ENCODE assay signal across 24 mouse cellular contexts in the genomic region with DNA sequence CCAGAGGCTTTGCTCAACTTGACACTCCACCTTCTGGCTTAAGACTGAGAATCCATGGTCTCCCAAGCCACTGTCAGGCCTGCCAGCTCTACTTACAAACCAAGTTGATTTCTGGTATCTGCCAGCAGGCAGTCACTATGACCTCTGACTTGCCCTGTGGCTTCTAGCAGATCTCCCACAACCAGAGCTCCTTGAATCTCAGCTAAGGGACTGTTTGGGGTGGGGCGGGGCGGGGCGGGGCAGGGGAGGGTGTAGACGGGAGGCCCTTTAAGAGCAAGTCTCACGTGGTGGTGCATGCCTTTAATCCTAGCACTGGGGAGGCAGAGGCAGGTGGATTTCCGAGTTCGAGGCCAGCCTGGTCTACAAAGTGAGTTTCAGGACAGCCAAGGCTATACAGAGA. TPM values are rescaled to one million over a fixed set of nuclear protein-coding genes. Genes with fewer than 3 reads are reported as not detected.
"Had no signal": no experiment of that assay in that cellular context is flagged by ENCODE, and none has a peak within 500 bp of the region (broad histone marks: within the 10 kb centered on the region; RNA-seq: fewer than 3 reads in every experiment).

No protein-coding gene starts in this region.

- H3K27ac ChIP-seq: kidney, embryonic 15.5 days; left cerebral cortex, adult 2 months; limb, embryonic 12.5 days; limb, embryonic 15.5 days; macrophage; midbrain, embryonic 12.5 days; neural tube, embryonic 13.5 days; stomach, embryonic 15.5 days had no signal

- H3K27me3 ChIP-seq: kidney, embryonic 15.5 days; limb, embryonic 12.5 days; limb, embryonic 15.5 days; midbrain, embryonic 12.5 days; neural tube, embryonic 13.5 days; stomach, embryonic 15.5 days had no signal

- H3K9me3 ChIP-seq: kidney, embryonic 15.5 days; limb, embryonic 12.5 days; limb, embryonic 15.5 days; midbrain, embryonic 12.5 days; neural tube, embryonic 13.5 days; stomach, embryonic 15.5 days had no signal

- DNase-seq: kidney, adult 8-10 months; kidney, postnatal 10 days; kidney, postnatal 36 days; layer of hippocampus, postnatal 36 days; left cerebral cortex, postnatal 4 days; lung, adult 2 months; right cerebral cortex, postnatal 25 days; spleen, adult 18-20 months; thymus, adult 2 months; thymus, postnatal 14 days; thymus, postnatal 4 days had no signal

- H3K4me3 ChIP-seq: kidney, embryonic 15.5 days; left cerebral cortex, adult 2 months; limb, embryonic 12.5 days; limb, embryonic 15.5 days; midbrain, embryonic 12.5 days; myocyte; neural tube, embryonic 13.5 days; stomach, embryonic 15.5 days had no signal

- ATAC-seq: midbrain, embryonic 16.5 days had no signal

- H3K36me3 ChIP-seq: kidney, embryonic 15.5 days; limb, embryonic 12.5 days; limb, embryonic 15.5 days; midbrain, embryonic 12.5 days; neural tube, embryonic 13.5 days; stomach, embryonic 15.5 days had no signal

- H3K9ac ChIP-seq: kidney, embryonic 15.5 days; limb, embryonic 12.5 days; limb, embryonic 15.5 days; midbrain, embryonic 12.5 days; neural tube, embryonic 13.5 days; stomach, embryonic 15.5 days had no signal

- H3K4me1 ChIP-seq: kidney, embryonic 15.5 days; limb, embryonic 12.5 days; limb, embryonic 15.5 days; midbrain, embryonic 12.5 days; neural tube, embryonic 13.5 days; stomach, embryonic 15.5 days had no signal

- H3K4me2 ChIP-seq: kidney, embryonic 15.5 days; limb, embryonic 12.5 days; limb, embryonic 15.5 days; liver, embryonic 11.5 days; midbrain, embryonic 12.5 days; neural tube, embryonic 13.5 days; stomach, embryonic 15.5 days had no signal

RNA-seq across cellular contexts. Expression of a gene that starts 9.6 kb away (rescaled TPM):
- polyA plus RNA-seq: kidney, embryonic 15.5 days; limb, embryonic 12.5 days; limb, embryonic 15.5 days; liver, embryonic 11.5 days; liver, embryonic 16.5 days; lung, adult 2 months; lung, embryonic 16.5 days; macrophage; midbrain, embryonic 12.5 days; midbrain, embryonic 16.5 days; neural tube, embryonic 13.5 days had no signal

RNA-seq across cellular contexts. Expression of a gene that starts 41.2 kb away (rescaled TPM):
- polyA plus RNA-seq: limb, embryonic 12.5 days had no signal
